Mouse (Mus musculus) limb, embryonic 15.5 days (tissue): ENCODE data around the gene Tmem243. TPM values are rescaled to one million over a fixed set of nuclear protein-coding genes. Genes with fewer than 3 reads are reported as not detected.
"Not testable (repeated sequence)": the region's sequence is repeated elsewhere in the genome, so short reads cannot be mapped to it uniquely, and the experiment has no call there.

Experiments
- ATAC-seq: fragments of 200-750 bp; cut with Nextera tagmentation; 2 replicates; pipeline ENCODE4 v1.8.0; 2017; ENCODE audit warnings: low read depth, moderate TSS enrichment; ENCODE audit not compliant: insufficient number of reproducible peaks, low FRiP score, low TSS enrichment
- H3K27ac ChIP-seq: fragments of 300-500 bp; sonication (generic); 2 replicates; pipeline ENCODE4 v1.5.1; 2015; ENCODE audit warnings: moderate library complexity, mild to moderate bottlenecking, inconsistent platforms
- H3K27me3 ChIP-seq: fragments of 300-500 bp; sonication (generic); 2 replicates; pipeline ENCODE4 v1.6.1; 2015; ENCODE audit warnings: inconsistent platforms
- H3K36me3 ChIP-seq: fragments of 300-500 bp; sonication (generic); 2 replicates; pipeline ENCODE4 v1.6.1; 2015; ENCODE audit warnings: inconsistent platforms
- H3K4me1 ChIP-seq: fragments of 300-500 bp; sonication (generic); 2 replicates; pipeline ENCODE4 v1.6.1; 2015; ENCODE audit warnings: inconsistent platforms
- H3K4me2 ChIP-seq: fragments of 300-500 bp; sonication (generic); 2 replicates; pipeline ENCODE4 v1.6.1; 2015; ENCODE audit warnings: mild to moderate bottlenecking, inconsistent platforms
- H3K4me3 ChIP-seq: fragments of 300-500 bp; sonication (generic); 2 replicates; pipeline ENCODE4 v1.5.1; 2015; ENCODE audit warnings: mild to moderate bottlenecking, inconsistent platforms
- H3K9ac ChIP-seq: fragments of 300-500 bp; sonication (generic); 2 replicates; pipeline ENCODE4 v1.6.1; 2015; ENCODE audit warnings: inconsistent platforms
- H3K9me3 ChIP-seq: fragments of 300-500 bp; sonication (generic); 2 replicates; pipeline ENCODE4 v1.6.1; 2016; ENCODE audit warnings: inconsistent platforms
- WGBS: fragments of 180-500 bp; shearing (Covaris S2); methylation state at CpG from one replicate; pipeline ENCODE4 v1.1.7; 2015; 5-methylcytosine and 5-hydroxymethylcytosine counted together
- polyA plus RNA-seq: library from polyadenylated mRNA; unstranded; fragments of >200 nt; fragmentation: Nextera tagmentation; extraction: Ambion mirVana; gene quantifications from 2 replicates; pipeline ENCODE4 v1.2.1, GENCODE M21; 2015

Gene Tmem243
- polyA plus RNA-seq, 1 experiment from 2014 or later = 12.8 TPM

GRCm38 (mm10) chr5:9160831-9161455 lies 60.5 kb downstream of the Tmem243 start:
- Histone ChIP-seq H3K4me1 (peaks cover 11% of the 10 kb centered on the region), H3K36me3 (no peaks in the 10 kb centered on the region; the same call in 1 of the 2 replicates), H3K27me3 (no peaks in the 10 kb centered on the region), H3K27ac (peak overlapping the region; percentile 100), H3K4me3 (peak overlapping the region; percentile 95), H3K9ac (peak overlapping the region; percentile 99), H3K4me2 (peak overlapping the region; percentile 42), H3K9me3 (no peaks in the 10 kb centered on the region)
- under 1% methylated on average over 46 of the region's 55 CpGs for WGBS
- peak; percentile 53 for ATAC-seq

GRCm38 (mm10) chr5:9161456-9162041 lies 61.1 kb downstream of the Tmem243 start, which contains the start of gene Dmtf1:
Gene Dmtf1 (minus strand): TSS chr5:9161776.
- Histone ChIP-seq H3K27me3 (no peaks in the 10 kb centered on the region), H3K4me3 (peak within 1 kb of the TSS; percentile 95), H3K4me2 (peak within 1 kb of the TSS; percentile 60), H3K27ac (peak within 1 kb of the TSS; percentile 100), H3K36me3 (no peaks in the 10 kb centered on the region; the same call in 1 of the 2 replicates), H3K4me1 (peaks cover 11% of the 10 kb centered on the region), H3K9ac (peak within 1 kb of the TSS; percentile 99), H3K9me3 (no peaks in the 10 kb centered on the region)
- WGBS = under 1% methylated on average over 45 of the region's 64 CpGs
- peak; percentile 96 for ATAC-seq

- Histone ChIP-seq H3K27ac (peak overlapping the region; percentile 100), H3K36me3 (no peaks in the 10 kb centered on the region; the same call in 1 of the 2 replicates), H3K4me3 (peak overlapping the region; percentile 95), H3K9ac (peak overlapping the region; percentile 35), H3K4me1 (peaks cover 10% of the 10 kb centered on the region), H3K4me2 (peak overlapping the region; percentile 60), H3K9me3 (no peaks in the 10 kb centered on the region), H3K27me3 (no peaks in the 10 kb centered on the region)
- WGBS = 16% methylated on average over 7 of the region's 7 CpGs
- no peak for ATAC-seq
Observed at GRCm38 (mm10) chr5:9162088-9162487, 61.6 kb downstream of the Tmem243 start.

- WGBS = 89% methylated on average over 3 of the region's 3 CpGs
- no peaks in the 10 kb centered on the region; the same call in 1 of the 2 replicates for H3K36me3 ChIP-seq
- H3K9me3 ChIP-seq = no peaks in the 10 kb centered on the region
- no peak for ATAC-seq
- no peak overlapping the region for H3K4me2 ChIP-seq
- H3K27me3 ChIP-seq = no peaks in the 10 kb centered on the region
- H3K4me1 ChIP-seq = peaks cover 6% of the 10 kb centered on the region
- H3K4me3 ChIP-seq = no peak overlapping the region
- H3K27ac ChIP-seq = no peak overlapping the region
- no peak overlapping the region for H3K9ac ChIP-seq
Observed at GRCm38 (mm10) chr5:9163411-9163810, 62.9 kb downstream of the Tmem243 start.

GRCm38 (mm10) chr5:9165151-9165550 lies 64.7 kb downstream of the Tmem243 start:
- WGBS = 88% methylated on average over 10 of the region's 10 CpGs
- H3K4me1 ChIP-seq, H3K9me3 ChIP-seq, H3K9ac ChIP-seq, H3K36me3 ChIP-seq, H3K27me3 ChIP-seq, H3K27ac ChIP-seq, H3K4me3 ChIP-seq, ATAC-seq, H3K4me2 ChIP-seq: not testable (repeated sequence)

- no peak overlapping the region for H3K9ac ChIP-seq
- no peak for ATAC-seq
- no peaks in the 10 kb centered on the region for H3K36me3 ChIP-seq
- H3K27me3 ChIP-seq = no peaks in the 10 kb centered on the region
- H3K4me1 ChIP-seq = peaks cover 6% of the 10 kb centered on the region
- WGBS = 79% methylated on average over 8 of the region's 8 CpGs
- no peak overlapping the region for H3K4me3 ChIP-seq
- H3K27ac ChIP-seq = no peak overlapping the region
- H3K9me3 ChIP-seq = no peaks in the 10 kb centered on the region
- no peak overlapping the region for H3K4me2 ChIP-seq
Observed at GRCm38 (mm10) chr5:9166366-9166765, 65.9 kb downstream of the Tmem243 start.

GRCm38 (mm10) chr5:9169328-9170005 lies 69.0 kb downstream of the Tmem243 start:
- not testable (repeated sequence) for H3K4me2 ChIP-seq, H3K9me3 ChIP-seq, H3K27ac ChIP-seq, ATAC-seq, H3K27me3 ChIP-seq, H3K4me3 ChIP-seq, H3K9ac ChIP-seq, H3K36me3 ChIP-seq, H3K4me1 ChIP-seq
- 75% methylated on average over 5 of the region's 5 CpGs for WGBS

GRCm38 (mm10) chr5:9173295-9173694 lies 72.8 kb downstream of the Tmem243 start:
- Histone ChIP-seq H3K4me1 (no peaks in the 10 kb centered on the region), H3K4me3 (no peak overlapping the region), H3K9me3 (no peaks in the 10 kb centered on the region), H3K27me3 (no peaks in the 10 kb centered on the region), H3K4me2 (no peak overlapping the region), H3K27ac (no peak overlapping the region), H3K36me3 (no peaks in the 10 kb centered on the region), H3K9ac (no peak overlapping the region)
- 74% methylated on average over 2 of the region's 2 CpGs for WGBS
- no peak for ATAC-seq

GRCm38 (mm10) chr5:9186467-9186866 lies 86.0 kb downstream of the Tmem243 start:
- 70% methylated on average over 1 of the region's 1 CpGs for WGBS
- no peak for ATAC-seq
- no peaks in the 10 kb centered on the region for H3K36me3 ChIP-seq
- no peaks in the 10 kb centered on the region for H3K27me3 ChIP-seq
- no peak overlapping the region for H3K27ac ChIP-seq
- no peak overlapping the region for H3K9ac ChIP-seq
- no peaks in the 10 kb centered on the region for H3K4me1 ChIP-seq
- H3K9me3 ChIP-seq = no peaks in the 10 kb centered on the region
- no peak overlapping the region for H3K4me3 ChIP-seq
- H3K4me2 ChIP-seq = no peak overlapping the region

Other genes starting within 250 kb of the Tmem243 start
- 0.32 and 0.44 TPM in 2 replicates for gene Abcb4, start 207.0 kb upstream of the Tmem243 start, polyA plus RNA-seq
- 38.8 and 38.9 TPM in 2 replicates for gene Crot, start 103.3 kb upstream of the Tmem243 start, polyA plus RNA-seq
- 43.3 and 51.3 TPM in 2 replicates for gene Dmtf1, start 61.1 kb downstream of the Tmem243 start, polyA plus RNA-seq
- gene 9330182L06Rik, start 165.4 kb downstream of the Tmem243 start, polyA plus RNA-seq = 2.8 and 2.9 TPM in 2 replicates